Mouse (Mus musculus): ENCODE measurements around the gene Dnal1. TPM values are rescaled to one million over a fixed set of nuclear protein-coding genes. Genes with fewer than 3 reads are reported as not detected.

The Dnal1 gene
- total and polyA plus RNA-seq, 3 experiments, result 0.14 to 1.1 (median 0.49) TPM

- Histone ChIP-seq H3K4me1 (ENCODE audit: insufficient read depth, low read depth, low read length) (peaks cover 9% of the 10 kb centered on the region), H3K9me3 (replicated peaks) (no peaks in the 10 kb centered on the region), H3K27me3 (ENCODE audit: insufficient read depth, low read length) (peaks cover 19% of the 10 kb centered on the region), H3K4me3 (ENCODE audit: low read depth, low read length) (no peak overlapping the region), H3K36me3 (replicated peaks) (no peaks in the 10 kb centered on the region)
- TF ChIP-seq CTCF (IDR thresholded peaks at IDR 0.05; ENCODE audit: low read depth, low read length), result no peak
- TF ChIP-seq TAL1 (conservative IDR thresholded peaks at IDR 0.05; ENCODE audit: low read depth, low read length), result no peak
- TF ChIP-seq GATA2 (IDR thresholded peaks at IDR 0.05; ENCODE audit: borderline replicate concordance, low read depth, low read length), result no peak
- TF ChIP-seq GATA1 (IDR thresholded peaks at IDR 0.05; ENCODE audit: borderline replicate concordance, low read length), result no peak
- no peak for TF ChIP-seq POLR2AphosphoS5 (IDR thresholded peaks at IDR 0.05; ENCODE audit: insufficient replicate concordance, low read depth, low read length)
- DNase-seq (ENCODE audit: low spot score) (no peak), ATAC-seq (ENCODE audit: extremely low read depth, insufficient number of reproducible peaks, low FRiP score, poor library complexity, severe bottlenecking) (no peak)
Observed at GRCm38 (mm10) chr12:84110814-84111213, 3.4 kb upstream of the Dnal1 start.

- Histone ChIP-seq H3K4me1 (ENCODE audit: insufficient read depth, low read depth, low read length) (peaks cover 3% of the 10 kb centered on the region), H3K27me3 (ENCODE audit: insufficient read depth, low read length) (peaks cover 18% of the 10 kb centered on the region), H3K36me3 (replicated peaks) (no peaks in the 10 kb centered on the region), H3K4me3 (ENCODE audit: low read depth, low read length) (no peak overlapping the region), H3K9me3 (replicated peaks) (no peaks in the 10 kb centered on the region)
- TF ChIP-seq GATA2 (IDR thresholded peaks at IDR 0.05; ENCODE audit: borderline replicate concordance, low read depth, low read length) (no peak), CTCF (IDR thresholded peaks at IDR 0.05; ENCODE audit: low read depth, low read length) (no peak), GATA1 (IDR thresholded peaks at IDR 0.05; ENCODE audit: borderline replicate concordance, low read length) (no peak), TAL1 (conservative IDR thresholded peaks at IDR 0.05; ENCODE audit: low read depth, low read length) (no peak), POLR2AphosphoS5 (IDR thresholded peaks at IDR 0.05; ENCODE audit: insufficient replicate concordance, low read depth, low read length) (no peak)
- DNase-seq (ENCODE audit: low spot score) (no peak), ATAC-seq (ENCODE audit: extremely low read depth, insufficient number of reproducible peaks, low FRiP score, poor library complexity, severe bottlenecking) (no peak)
Observed at GRCm38 (mm10) chr12:84113676-84114075, 490 bp upstream of the Dnal1 start.

DNA sequence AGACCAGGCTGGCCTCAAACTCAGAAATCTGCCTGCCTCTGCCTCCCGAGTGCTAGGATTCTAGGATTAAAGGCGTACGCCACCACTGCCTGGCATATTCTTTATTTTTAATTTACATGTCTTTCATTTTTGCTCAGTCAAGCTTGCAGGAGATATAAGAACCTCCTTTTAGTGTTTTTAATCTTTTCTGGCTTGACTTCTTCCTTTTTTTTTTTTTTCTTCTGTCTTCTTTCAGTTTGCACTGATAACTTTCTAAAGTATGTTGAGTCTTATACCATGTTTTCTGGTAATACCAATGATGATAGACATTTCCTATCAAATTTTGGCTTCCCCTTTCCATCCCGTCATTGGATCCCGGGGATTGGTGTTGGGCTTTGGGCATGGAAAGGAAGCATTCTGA is 5.4 kb downstream of the Dnal1 start:
- Histone ChIP-seq H3K4me1 (ENCODE audit: insufficient read depth, low read depth, low read length) (no peaks in the 10 kb centered on the region; the same call in 1 of the 2 replicates), H3K4me3 (ENCODE audit: low read depth, low read length) (no peak overlapping the region), H3K27me3 (ENCODE audit: insufficient read depth, low read length) (peaks cover 17% of the 10 kb centered on the region), H3K36me3 (replicated peaks) (no peaks in the 10 kb centered on the region), H3K9me3 (replicated peaks) (no peaks in the 10 kb centered on the region)
- TF ChIP-seq GATA2 (IDR thresholded peaks at IDR 0.05; ENCODE audit: borderline replicate concordance, low read depth, low read length), result no peak
- no peak for TF ChIP-seq TAL1 (conservative IDR thresholded peaks at IDR 0.05; ENCODE audit: low read depth, low read length)
- no peak for TF ChIP-seq POLR2AphosphoS5 (IDR thresholded peaks at IDR 0.05; ENCODE audit: insufficient replicate concordance, low read depth, low read length)
- TF ChIP-seq GATA1 (IDR thresholded peaks at IDR 0.05; ENCODE audit: borderline replicate concordance, low read length), result no peak
- no peak for TF ChIP-seq CTCF (IDR thresholded peaks at IDR 0.05; ENCODE audit: low read depth, low read length)
- no peak for DNase-seq (ENCODE audit: low spot score)
- ATAC-seq (ENCODE audit: extremely low read depth, insufficient number of reproducible peaks, low FRiP score, poor library complexity, severe bottlenecking), result no peak

- Histone ChIP-seq H3K9me3 (replicated peaks) (no peaks in the 10 kb centered on the region), H3K4me3 (ENCODE audit: low read depth, low read length) (no peak overlapping the region), H3K36me3 (replicated peaks) (no peaks in the 10 kb centered on the region), H3K4me1 (ENCODE audit: insufficient read depth, low read depth, low read length) (peaks cover 10% of the 10 kb centered on the region), H3K27me3 (ENCODE audit: insufficient read depth, low read length) (peaks cover 34% of the 10 kb centered on the region)
- DNase-seq (ENCODE audit: low spot score) (no peak), ATAC-seq (ENCODE audit: extremely low read depth, insufficient number of reproducible peaks, low FRiP score, poor library complexity, severe bottlenecking) (no peak)
- TF ChIP-seq CTCF (IDR thresholded peaks at IDR 0.05; ENCODE audit: low read depth, low read length) (no peak), GATA2 (IDR thresholded peaks at IDR 0.05; ENCODE audit: borderline replicate concordance, low read depth, low read length) (no peak), TAL1 (conservative IDR thresholded peaks at IDR 0.05; ENCODE audit: low read depth, low read length) (no peak), POLR2AphosphoS5 (IDR thresholded peaks at IDR 0.05; ENCODE audit: insufficient replicate concordance, low read depth, low read length) (no peak)
Observed at GRCm38 (mm10) chr12:84125892-84126291, 11.7 kb downstream of the Dnal1 start.

- no peak for ATAC-seq (ENCODE audit: extremely low read depth, insufficient number of reproducible peaks, low FRiP score, poor library complexity, severe bottlenecking)
- Histone ChIP-seq H3K4me3 (ENCODE audit: low read depth, low read length) (no peak overlapping the region), H3K27me3 (ENCODE audit: insufficient read depth, low read length) (peaks cover 33% of the 10 kb centered on the region), H3K36me3 (replicated peaks) (no peaks in the 10 kb centered on the region), H3K9me3 (replicated peaks) (no peaks in the 10 kb centered on the region), H3K4me1 (ENCODE audit: insufficient read depth, low read depth, low read length) (peaks cover 10% of the 10 kb centered on the region)
- TF ChIP-seq TAL1 (conservative IDR thresholded peaks at IDR 0.05; ENCODE audit: low read depth, low read length) (no peak), GATA1 (IDR thresholded peaks at IDR 0.05; ENCODE audit: borderline replicate concordance, low read length) (no peak), CTCF (IDR thresholded peaks at IDR 0.05; ENCODE audit: low read depth, low read length) (no peak), POLR2AphosphoS5 (IDR thresholded peaks at IDR 0.05; ENCODE audit: insufficient replicate concordance, low read depth, low read length) (no peak), GATA2 (IDR thresholded peaks at IDR 0.05; ENCODE audit: borderline replicate concordance, low read depth, low read length) (no peak)
- DNase-seq (ENCODE audit: low spot score), result no peak
Observed at GRCm38 (mm10) chr12:84126899-84127298, 12.7 kb downstream of the Dnal1 start.

DNA sequence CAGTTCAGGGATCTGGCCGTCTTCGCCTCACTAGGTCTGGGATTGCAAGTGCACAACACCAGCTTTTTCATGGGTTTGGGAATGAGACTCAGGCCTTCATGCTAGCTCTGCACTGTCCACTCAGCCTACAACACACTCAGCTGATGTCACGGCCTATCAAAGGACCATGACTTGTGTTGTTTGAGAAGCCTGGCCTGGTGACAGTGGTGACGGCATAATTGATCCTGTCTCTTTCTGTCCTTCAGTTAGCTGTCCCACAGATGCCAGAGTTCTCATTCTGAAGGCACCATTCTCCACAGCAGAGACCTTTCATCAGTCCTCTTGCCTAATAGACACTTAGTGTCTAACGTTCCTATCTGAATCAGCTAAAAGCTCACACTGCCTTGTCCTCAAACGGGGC is 14.4 kb downstream of the Dnal1 start:
- ATAC-seq (ENCODE audit: extremely low read depth, insufficient number of reproducible peaks, low FRiP score, poor library complexity, severe bottlenecking) (no peak), DNase-seq (ENCODE audit: low spot score) (no peak)
- no peaks in the 10 kb centered on the region for H3K9me3 ChIP-seq (replicated peaks)
- H3K36me3 ChIP-seq (replicated peaks), result no peaks in the 10 kb centered on the region
- H3K4me1 ChIP-seq (ENCODE audit: insufficient read depth, low read depth, low read length), result peaks cover 10% of the 10 kb centered on the region
- TF ChIP-seq GATA2 (IDR thresholded peaks at IDR 0.05; ENCODE audit: borderline replicate concordance, low read depth, low read length) (no peak), POLR2AphosphoS5 (IDR thresholded peaks at IDR 0.05; ENCODE audit: insufficient replicate concordance, low read depth, low read length) (no peak), GATA1 (IDR thresholded peaks at IDR 0.05; ENCODE audit: borderline replicate concordance, low read length) (no peak), CTCF (IDR thresholded peaks at IDR 0.05; ENCODE audit: low read depth, low read length) (no peak), TAL1 (conservative IDR thresholded peaks at IDR 0.05; ENCODE audit: low read depth, low read length) (no peak)
- peaks cover 30% of the 10 kb centered on the region for H3K27me3 ChIP-seq (ENCODE audit: insufficient read depth, low read length)
- no peak overlapping the region for H3K4me3 ChIP-seq (ENCODE audit: low read depth, low read length)

Measured in G1E (cell line).